Mouse (Mus musculus): ENCODE data around the gene Neurod6. TPM values are rescaled to one million over a fixed set of nuclear protein-coding genes. Genes with fewer than 3 reads are reported as not detected.

Neurod6 gene
- total RNA-seq, 2 experiments from 2014 or later: not detected

DNA sequence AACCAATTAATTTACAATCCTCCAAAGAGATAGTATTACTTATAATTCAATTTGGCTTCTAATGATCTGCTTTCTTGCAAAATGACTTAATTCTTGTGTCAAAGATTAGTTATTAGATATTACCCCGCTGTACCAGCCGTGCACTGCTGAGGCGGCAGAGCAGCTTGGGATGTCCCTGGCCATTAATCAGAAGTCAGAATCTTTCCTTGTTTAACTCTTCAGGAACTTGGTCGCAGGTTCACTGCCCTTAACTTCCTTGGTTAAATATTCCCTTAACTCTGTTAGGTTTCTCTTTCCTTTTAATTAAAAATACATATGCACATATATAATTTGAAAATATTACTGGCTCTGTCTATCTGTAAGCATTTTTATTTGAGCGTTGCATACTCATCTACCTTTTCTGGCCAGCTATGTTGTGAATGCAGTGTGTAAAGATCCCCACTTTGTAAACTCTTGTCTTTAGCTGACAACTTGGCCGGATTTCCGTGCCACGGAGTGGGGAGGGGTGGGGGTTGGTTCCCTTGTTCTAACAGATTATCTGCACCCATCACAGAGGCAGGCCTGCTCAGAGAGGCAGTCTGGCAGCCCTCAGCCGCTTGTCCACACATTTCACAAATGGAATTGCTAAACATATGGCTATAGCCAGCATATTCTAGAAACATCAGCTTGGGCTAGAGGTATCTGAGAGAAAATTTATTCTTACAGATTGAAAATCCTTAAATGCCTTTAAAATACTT is 34.1 kb downstream of the Neurod6 start:
- no peak for DNase-seq (ENCODE audit: low spot score)

DNA sequence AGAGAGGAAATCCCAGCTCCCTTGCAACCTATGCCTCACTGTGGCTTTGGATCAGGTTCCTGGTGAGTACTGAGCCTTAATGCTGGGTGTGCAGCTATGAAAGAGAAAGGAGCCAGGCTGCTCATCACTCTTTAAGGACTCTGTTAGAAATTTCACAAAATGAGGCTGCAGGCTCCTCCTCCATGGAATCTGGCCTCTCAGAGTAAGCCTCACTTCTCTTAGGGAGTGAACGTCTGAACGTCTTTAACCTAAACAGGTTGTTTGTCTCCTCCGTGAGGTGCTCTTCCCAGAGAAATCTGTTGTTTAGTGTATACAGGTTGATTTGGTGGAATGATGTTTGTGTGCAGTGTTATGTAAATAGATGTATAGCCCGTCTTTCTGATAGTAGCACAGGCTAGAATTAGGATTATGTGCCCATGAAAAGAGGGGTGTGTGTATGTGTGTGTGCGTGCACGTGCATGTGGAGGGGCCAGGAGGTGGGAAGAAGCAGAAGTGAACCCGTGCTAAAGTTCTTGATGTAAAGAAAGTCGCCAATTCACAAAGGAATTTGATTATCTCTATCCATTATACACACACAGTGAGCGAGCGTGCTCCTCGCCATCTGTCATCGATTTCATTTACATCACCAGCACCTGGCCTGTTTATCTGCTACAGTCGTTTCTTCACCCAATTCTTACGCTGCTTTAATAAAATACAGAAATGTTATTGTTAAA is 34.8 kb downstream of the Neurod6 start:
- DNase-seq (ENCODE audit: low spot score): no peak

DNA sequence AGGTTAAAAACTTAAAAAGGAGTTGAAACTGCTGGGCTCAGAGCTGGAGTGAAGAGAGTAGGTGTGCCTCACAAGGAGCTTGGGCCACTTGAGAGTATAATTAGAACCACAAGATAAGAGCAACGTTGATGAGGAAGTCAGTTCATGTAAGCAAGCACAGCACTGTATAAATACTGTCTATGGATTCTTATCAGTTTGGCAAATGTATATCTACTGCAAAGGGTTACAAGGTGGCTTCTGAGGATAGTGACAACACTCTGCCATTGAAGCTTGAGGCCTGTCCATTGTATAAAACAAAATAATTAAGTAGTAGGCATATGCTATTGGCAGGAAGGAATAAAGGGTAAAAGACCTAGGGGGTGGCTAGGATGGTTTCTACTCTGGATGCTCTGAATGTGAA is 46.4 kb downstream of the Neurod6 start:
- no peak for DNase-seq (ENCODE audit: low spot score)

Other genes with a start within 250 kb of the Neurod6 start
- 1 to 10 TPM in 1 of 2 experiments, under 1 TPM in 1; 0.88 to 1.4 TPM for gene Adcyap1r1, start 229.3 kb downstream of the Neurod6 start, total RNA-seq (2021)
- not detected for gene Itprid1, start 155.6 kb upstream of the Neurod6 start, total RNA-seq (2021)